16 mouse cellular contexts compared by ENCODE assay signal in genomic region chr7:122391382-122391781, GRCm38 (mm10).
DNase-seq lines count a peak whose midpoint lies in the region; ATAC-seq and TF ChIP-seq lines count a peak whose summit lies in the region.
"Had no signal": no experiment of that assay in that cellular context is flagged by ENCODE, and none has a peak within 500 bp of the region (broad histone marks: within the 10 kb centered on the region; RNA-seq: fewer than 3 reads in every experiment).

No protein-coding gene starts in this region.

- H3K4me1 ChIP-seq in hindbrain, embryonic 11.5 days (replicated peaks; ENCODE audit: control insufficient read depth, insufficient read depth, low read length): peaks cover 4% of the 10 kb centered on the region; the same call in 1 of the 2 replicates
- H3K4me1 ChIP-seq in hindbrain, embryonic 13.5 days (replicated peaks): peaks cover 34% of the 10 kb centered on the region
- peaks cover 58% of the 10 kb centered on the region for H3K4me1 ChIP-seq in spleen, adult 2 months (ENCODE audit: control insufficient read depth, insufficient read depth, insufficient read length)

- no peak for TF ChIP-seq POLR2A in spleen, adult 2 months (IDR thresholded peaks at IDR 0.05; ENCODE audit: low read depth, low read length)

- H3K4me3 ChIP-seq in hindbrain, embryonic 11.5 days (ENCODE audit: low read depth, low read length): no peak overlapping the region
- no peak overlapping the region for H3K4me3 ChIP-seq in hindbrain, embryonic 13.5 days
- H3K4me3 ChIP-seq in spleen, adult 2 months (ENCODE audit: extremely low read depth, insufficient read depth, insufficient read length): no peak overlapping the region
- H3K4me3 ChIP-seq: forebrain, embryonic 13.5 days; gastrocnemius, adult 2 months; hindbrain, embryonic 10.5 days; limb, embryonic 10.5 days had no signal

- peak; percentile 34 for DNase-seq in hindbrain, embryonic 11.5 days (ENCODE audit: low spot score)
- DNase-seq in spleen, adult 2 months (ENCODE audit: low read depth in 1 of 2, low spot score in 2 of 2): peak in 1 of 2 experiments; percentile 38
- DNase-seq in spleen, postnatal 14 days (ENCODE audit: low spot score in 2 of 2): no peak
- peak; percentile 51 for DNase-seq in thymus, postnatal 25 days
- DNase-seq in adipocyte (ENCODE audit: low spot score): no peak
- DNase-seq in layer of hippocampus, postnatal 36 days: no peak
- DNase-seq: cerebellum, adult 8-10 months; gastrocnemius, adult 2 months; kidney, adult 9 months; lung, adult 18-20 months had no signal

- H3K36me3 ChIP-seq in hindbrain, embryonic 11.5 days (ENCODE audit: control insufficient read depth, insufficient read depth, low read length): no peaks in the 10 kb centered on the region
- no peaks in the 10 kb centered on the region for H3K36me3 ChIP-seq in hindbrain, embryonic 13.5 days
- no peaks in the 10 kb centered on the region for H3K36me3 ChIP-seq in spleen, adult 2 months (ENCODE audit: control insufficient read depth, insufficient read depth, low read length)
- H3K36me3 ChIP-seq: hindbrain, embryonic 10.5 days; limb, embryonic 10.5 days had no signal

- H3K27me3 ChIP-seq in hindbrain, embryonic 11.5 days (ENCODE audit: control insufficient read depth, insufficient read depth, low read length): no peaks in the 10 kb centered on the region
- no peaks in the 10 kb centered on the region for H3K27me3 ChIP-seq in hindbrain, embryonic 13.5 days
- H3K27me3 ChIP-seq in spleen, adult 2 months (ENCODE audit: control insufficient read depth, insufficient read depth, low read length): no peaks in the 10 kb centered on the region
- H3K27me3 ChIP-seq: forebrain, embryonic 13.5 days had no signal

- no peak for ATAC-seq in hindbrain, embryonic 11.5 days (ENCODE audit: low FRiP score)
- ATAC-seq in hindbrain, embryonic 13.5 days (ENCODE audit: low FRiP score): no peak
- ATAC-seq in common myeloid progenitor, adult 5-6 weeks (replicated peaks; ENCODE audit: low read depth, poor library complexity, severe bottlenecking): peak; percentile 22; the same call in 1 of the 2 replicates
- ATAC-seq: forebrain, embryonic 13.5 days had no signal

- no peaks in the 10 kb centered on the region for H3K9me3 ChIP-seq in hindbrain, embryonic 11.5 days (ENCODE audit: control insufficient read depth, low read length)
- no peaks in the 10 kb centered on the region for H3K9me3 ChIP-seq in hindbrain, embryonic 13.5 days
- H3K9me3 ChIP-seq: forebrain, embryonic 13.5 days; hindbrain, embryonic 10.5 days; limb, embryonic 10.5 days had no signal

- no peak for TF ChIP-seq CTCF in spleen, adult 2 months (IDR thresholded peaks at IDR 0.05; ENCODE audit: extremely low read depth, insufficient read depth, insufficient read length, insufficient replicate concordance)

- H3K27ac ChIP-seq in hindbrain, embryonic 11.5 days (ENCODE audit: low read depth, low read length): no peak overlapping the region
- no peak overlapping the region for H3K27ac ChIP-seq in hindbrain, embryonic 13.5 days
- peak overlapping the region; percentile 63; the same call in 1 of the 2 replicates for H3K27ac ChIP-seq in spleen, adult 2 months (ENCODE audit: insufficient read depth, low read length)
- H3K27ac ChIP-seq: forebrain, embryonic 13.5 days; gastrocnemius, adult 2 months; hindbrain, embryonic 10.5 days; limb, embryonic 10.5 days had no signal

- no peak overlapping the region for H3K9ac ChIP-seq in hindbrain, embryonic 11.5 days (ENCODE audit: low read depth, low read length)
- no peak overlapping the region for H3K9ac ChIP-seq in hindbrain, embryonic 13.5 days
- H3K9ac ChIP-seq: forebrain, embryonic 13.5 days had no signal

- H3K4me2 ChIP-seq in hindbrain, embryonic 11.5 days (replicated peaks; ENCODE audit: low read depth, low read length): no peak overlapping the region
- no peak overlapping the region for H3K4me2 ChIP-seq in hindbrain, embryonic 13.5 days
- H3K4me2 ChIP-seq: forebrain, embryonic 13.5 days; heart, embryonic 11.5 days had no signal

- 77% methylated on average over 3 of the region's 3 CpGs for WGBS in hindbrain, embryonic 11.5 days
- whole genome bisulfite sequencing in hindbrain, embryonic 13.5 days: 69% methylated on average over 3 of the region's 3 CpGs
- 48% methylated on average over 3 of the region's 3 CpGs for WGBS in spleen, adult 2 months

Comparison
In these comparisons a context has a peak if more than half of its experiments do, and no peak if none do; other contexts are left out.
1. DNase-seq: peak in hindbrain, embryonic 11.5 days (single experiment) and thymus, postnatal 25 days (single experiment); none in spleen, postnatal 14 days (0 of 2), adipocyte (single experiment) and layer of hippocampus, postnatal 36 days (0 of 2).